Mouse (Mus musculus) T-helper 17 cell (primary cell): ENCODE data around the gene Mettl23.
"Not testable (repeated sequence)": the region's sequence is repeated elsewhere in the genome, so short reads cannot be mapped to it uniquely, and the experiment has no call there.

Source experiments
- in situ Hi-C, 2 experiments: fragments of 300-600 bp; cut with MboI, MseI; formaldehyde crosslinking; loops; 1 replicate in 1 of 2; 2 replicates in 1 of 2; pipeline ENCODE4 v1.15.1; 2025; ENCODE audit warnings: high pct_unique_total_duplicates in 2 of 2

Gene Mettl23

DNA sequence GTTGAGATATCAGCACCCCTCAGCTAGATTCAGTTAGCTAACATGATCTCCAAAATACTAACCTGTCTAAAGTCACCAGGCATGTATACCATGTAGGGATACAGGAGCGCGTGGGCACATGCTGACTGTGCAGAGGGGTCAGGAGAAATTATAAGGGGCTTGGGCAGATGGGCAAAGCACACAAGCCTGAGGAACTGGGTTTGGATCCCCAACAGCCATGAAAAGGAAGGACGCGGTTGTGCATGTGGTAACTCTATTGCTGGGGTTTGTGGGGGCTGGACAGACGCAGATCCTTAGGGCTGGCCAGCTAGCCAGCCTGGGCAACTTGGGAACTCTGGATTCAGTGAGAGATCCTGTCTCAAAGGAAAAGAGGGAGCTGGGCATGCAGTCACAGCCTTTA is 25.5 kb upstream of the Mettl23 start:
- in situ Hi-C loops = no loop called here

GRCm38 (mm10) chr11:116818722-116819121 is 24.4 kb upstream of the Mettl23 start:
- in situ Hi-C loops = no loop called here

GRCm38 (mm10) chr11:116819932-116820593 is 23.0 kb upstream of the Mettl23 start:
- in situ Hi-C loops = no loop called here

GRCm38 (mm10) chr11:116821057-116821940 is 21.8 kb upstream of the Mettl23 start:
- in situ Hi-C loops = no loop called here

- in situ Hi-C loops = no loop called here
Observed at GRCm38 (mm10) chr11:116822215-116822614, 20.9 kb upstream of the Mettl23 start.

DNA sequence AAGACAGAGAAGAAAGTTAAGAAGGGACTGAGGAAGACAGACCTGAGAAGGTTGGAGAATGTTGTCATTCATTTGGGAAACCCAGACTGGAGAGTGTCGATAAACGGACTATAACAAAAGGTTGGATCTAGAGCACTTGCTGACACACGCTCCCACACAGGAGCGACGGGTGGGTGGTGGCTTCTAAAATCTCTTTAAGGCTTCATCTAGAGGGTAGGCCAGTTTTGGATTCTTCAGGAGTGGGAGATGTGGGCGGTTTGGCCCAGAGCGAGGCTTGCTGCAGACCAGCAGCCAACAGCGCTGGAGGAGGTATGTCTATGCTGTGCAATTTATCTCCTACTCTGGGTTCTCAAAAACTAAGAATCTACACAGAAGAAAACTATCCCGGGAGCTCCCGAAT is 20.5 kb upstream of the Mettl23 start:
- in situ Hi-C loops = no loop called here

- in situ Hi-C loops = no loop called here
Observed at GRCm38 (mm10) chr11:116823255-116823654, 19.8 kb upstream of the Mettl23 start.

DNA sequence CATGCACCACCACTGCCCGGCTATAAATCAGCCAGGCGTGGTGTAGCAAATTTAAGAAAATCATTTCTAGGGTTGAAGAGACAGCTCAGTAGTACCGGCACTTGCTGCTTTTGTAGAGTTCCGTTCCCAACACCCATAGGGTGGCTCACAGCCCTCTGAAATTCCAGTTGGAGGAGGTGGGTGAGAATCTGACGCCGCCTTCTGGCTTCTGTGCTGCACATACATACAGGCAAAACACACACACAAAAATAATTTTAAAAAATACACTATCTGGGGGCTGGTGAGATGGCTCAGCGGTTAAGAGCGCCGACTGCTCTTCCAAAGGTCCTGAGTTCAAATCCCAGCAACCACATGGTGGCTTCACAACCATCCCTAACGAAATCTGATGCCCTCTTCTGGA is 19.2 kb upstream of the Mettl23 start:
- in situ Hi-C loops = not testable (repeated sequence)

- in situ Hi-C loops = loop anchor here in 1 of 2 experiments (25.0 kb wide), 1 partner anchor 1188 kb away; the partner anchor contains the start of gene Slc25a19
Observed at GRCm38 (mm10) chr11:116825230-116825629, 17.8 kb upstream of the Mettl23 start.

GRCm38 (mm10) chr11:116826550-116827504 is 16.3 kb upstream of the Mettl23 start:
- in situ Hi-C loops = loop anchor here in 1 of 2 experiments (25.0 kb wide), 1 partner anchor 1190 kb away; the partner anchor contains the start of gene Slc25a19

- in situ Hi-C loops = loop anchor here in 1 of 2 experiments (25.0 kb wide), 1 partner anchor 1190 kb away; the partner anchor contains the start of gene Slc25a19
Observed at GRCm38 (mm10) chr11:116827534-116828165, 15.4 kb upstream of the Mettl23 start, which contains the start of gene Mxra7. TSS of gene Mxra7 (minus strand) at chr11:116828046.

DNA sequence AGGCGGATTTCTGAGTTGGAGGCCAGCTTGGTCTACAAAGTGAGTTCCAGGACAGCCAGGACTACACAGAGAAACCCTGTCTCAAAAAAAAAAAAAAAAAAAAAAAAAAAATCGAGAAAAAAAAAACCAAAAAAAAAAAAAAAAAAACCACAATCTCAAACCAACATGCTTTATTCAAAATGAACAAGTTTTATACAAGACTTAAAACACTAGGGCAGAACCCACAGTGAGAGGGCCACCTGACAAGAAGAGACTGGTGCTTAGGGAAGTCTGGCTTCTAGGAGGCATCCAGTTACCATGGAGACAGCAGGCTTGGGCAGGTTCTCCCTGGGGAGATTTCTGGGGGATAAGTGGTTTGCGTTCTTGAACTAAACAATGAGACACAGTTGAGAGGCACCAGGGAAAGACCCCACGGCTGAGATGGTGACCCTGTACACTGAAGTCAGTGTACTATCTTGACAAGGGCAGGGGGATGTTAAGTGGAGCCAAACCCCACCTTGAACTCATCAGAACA is 10.8 kb upstream of the Mettl23 start:
- in situ Hi-C loops = loop anchor here in 1 of 2 experiments (10.0 to 25.0 kb wide), 2 partner anchors 807 to 1195 kb away; partner anchors contain the start of genes H3f3b and Slc25a19

GRCm38 (mm10) chr11:116834954-116835353 is 8.1 kb upstream of the Mettl23 start:
- in situ Hi-C loops = loop anchor here in 1 of 2 experiments (10.0 to 25.0 kb wide), 2 partner anchors 810 to 1198 kb away; partner anchors contain the start of genes H3f3b and Slc25a19

- in situ Hi-C loops = loop anchor here in 1 of 2 experiments (10.0 to 25.0 kb wide), 2 partner anchors 811 to 1199 kb away; partner anchors contain the start of genes H3f3b and Slc25a19
Observed at GRCm38 (mm10) chr11:116836283-116836682, 6.8 kb upstream of the Mettl23 start.

DNA sequence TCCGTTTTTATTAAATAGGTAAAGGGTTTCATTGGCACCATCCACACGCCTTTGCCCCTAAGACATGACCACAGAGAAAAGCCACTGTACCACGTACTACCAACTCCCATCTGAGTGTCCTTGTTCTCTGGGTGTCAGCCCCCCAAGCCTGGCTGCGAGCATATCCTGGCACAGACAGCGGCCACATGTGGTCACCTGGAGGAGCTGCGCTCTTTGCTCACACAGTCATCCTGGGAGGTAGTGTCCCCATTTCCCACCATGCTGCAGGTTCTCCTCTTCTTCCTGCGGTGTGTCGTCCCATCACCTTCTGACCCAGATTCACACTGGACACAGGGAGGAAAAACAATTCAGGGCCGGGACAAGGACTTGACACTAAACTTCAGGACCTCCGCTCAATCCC is 5.6 kb upstream of the Mettl23 start:
- in situ Hi-C loops = loop anchor here in 1 of 2 experiments (10.0 to 25.0 kb wide), 2 partner anchors 813 to 1200 kb away; partner anchors contain the start of genes H3f3b and Slc25a19

- in situ Hi-C loops = loop anchor here in 1 of 2 experiments (10.0 to 25.0 kb wide), 2 partner anchors 814 to 1202 kb away; partner anchors contain the start of genes H3f3b and Slc25a19
Observed at GRCm38 (mm10) chr11:116838936-116839335, 4.1 kb upstream of the Mettl23 start.

DNA sequence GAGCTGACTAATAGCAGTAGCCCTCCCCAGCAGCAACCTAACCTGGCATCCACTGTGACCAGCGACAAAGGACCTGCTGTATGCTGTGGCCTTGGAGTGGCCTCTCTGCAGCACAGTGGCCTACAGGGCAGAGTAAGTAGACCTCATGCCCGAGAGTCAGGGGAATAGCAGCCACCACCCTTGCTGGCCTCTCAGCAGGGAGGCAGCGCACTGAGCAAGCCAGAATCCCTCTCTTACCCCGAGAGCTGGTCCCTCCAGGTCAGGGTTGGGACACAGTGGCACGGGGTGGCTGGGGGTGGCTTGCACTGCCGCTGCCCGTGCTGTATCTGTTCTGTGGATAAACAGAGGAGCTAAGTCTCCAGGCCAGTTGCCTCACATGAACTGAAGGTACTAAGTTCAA is 3.5 kb upstream of the Mettl23 start:
- in situ Hi-C loops = loop anchor here in 1 of 2 experiments (10.0 to 25.0 kb wide), 2 partner anchors 815 to 1202 kb away; partner anchors contain the start of genes H3f3b and Slc25a19

DNA sequence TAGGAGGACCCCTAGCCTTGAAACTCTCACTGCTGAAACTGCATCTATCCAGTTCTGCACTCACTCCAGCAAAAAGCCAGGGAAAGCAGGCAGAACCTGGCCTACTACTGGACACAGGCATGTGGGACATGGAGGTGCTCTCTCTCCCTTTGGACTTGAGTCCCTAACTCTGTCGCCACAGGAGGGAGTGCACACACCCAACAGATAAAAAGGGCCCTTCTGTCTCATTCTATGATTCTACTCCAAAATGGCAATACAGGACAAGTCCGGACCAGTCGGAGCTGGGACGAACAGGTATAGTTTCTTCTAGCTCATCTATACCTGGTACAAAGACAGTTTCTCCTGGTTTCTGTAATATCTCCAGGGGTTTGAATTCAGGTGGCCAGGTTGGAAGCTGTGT is 2.3 kb upstream of the Mettl23 start:
- in situ Hi-C loops = loop anchor here in 1 of 2 experiments (25.0 kb wide), 1 partner anchor 1203 kb away; the partner anchor contains the start of gene Slc25a19

DNA sequence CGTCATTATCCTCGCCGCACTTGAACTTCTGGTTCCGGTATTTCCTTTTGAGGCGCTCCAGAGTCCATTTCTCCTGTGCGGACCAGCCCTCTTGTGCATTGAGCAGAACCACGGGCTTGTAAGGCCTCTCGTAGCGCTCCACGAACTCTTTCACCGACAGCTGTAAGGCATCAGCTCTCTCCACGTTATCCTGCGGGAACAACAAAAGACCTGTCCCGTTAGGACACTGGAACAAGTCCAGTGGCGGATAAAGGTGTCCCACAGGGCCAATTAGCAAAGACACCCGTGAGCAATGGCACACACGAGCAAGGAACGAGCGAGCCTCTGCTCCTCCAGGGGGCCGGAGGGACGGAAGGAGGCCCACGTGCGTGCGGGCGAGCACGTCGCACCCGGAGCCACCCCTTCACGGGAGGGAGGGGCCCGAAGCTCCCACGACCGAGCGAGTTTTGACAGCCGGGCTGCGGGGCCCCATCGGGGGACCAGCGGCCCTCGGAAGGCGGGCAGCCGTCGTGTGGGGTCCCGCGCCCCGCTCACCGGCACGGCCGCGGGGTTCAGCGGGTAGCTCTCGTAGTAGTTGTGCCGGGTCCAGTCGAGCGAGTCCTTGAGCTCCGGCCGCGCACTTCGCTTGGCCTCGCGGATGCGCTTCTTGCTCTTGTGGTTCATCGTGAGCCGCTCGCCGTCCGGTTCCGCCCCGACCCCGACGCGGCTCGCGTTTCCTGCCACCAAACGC is 382 bp upstream of the Mettl23 start:
- in situ Hi-C loops = loop anchor here in 1 of 2 experiments (25.0 kb wide), 1 partner anchor 1205 kb away; the partner anchor contains the start of gene Slc25a19
